Mouse (Mus musculus) cortical plate, adult 2 months (tissue): ENCODE measurements around the gene Phf21a.

Experiments
- CTCF ChIP-seq: fragments of 200-500 bp; IDR thresholded peaks from 2 replicates; pipeline ENCODE4 v1.5.1; 2011; ENCODE audit warnings: mild to moderate bottlenecking, control low read depth, low read length; ENCODE audit not compliant: insufficient read depth; ENCODE audit errors: extremely low read depth
- POLR2A ChIP-seq: fragments of 200-500 bp; IDR thresholded peaks from 2 replicates; pipeline ENCODE4 v1.6.1; 2011; ENCODE audit warnings: mild to moderate bottlenecking, low read length, control low read depth; ENCODE audit not compliant: insufficient read depth; ENCODE audit errors: extremely low read depth

GRCm38 (mm10) chr2:92071143-92071542 is 21.8 kb upstream of the Phf21a start:
- TF ChIP-seq POLR2A, result no peak
- no peak for TF ChIP-seq CTCF
